Mouse (Mus musculus): ENCODE measurements around the gene Sipa1l1. TPM values are rescaled to one million over a fixed set of nuclear protein-coding genes. Genes with fewer than 3 reads are reported as not detected.

Gene Sipa1l1
- total and polyA plus RNA-seq, 3 experiments: 13.6 to 36.7 (median 23.6) TPM

- TF ChIP-seq SIN3A (IDR thresholded peaks at IDR 0.05; ENCODE audit: low read length) (peak; percentile 88), USF2 (conservative IDR thresholded peaks at IDR 0.05; ENCODE audit: low read depth, low read length) (no peak), MEF2A (IDR thresholded peaks at IDR 0.05; ENCODE audit: borderline replicate concordance, low read depth, low read length) (peak; percentile 24; the same call in 1 of the 2 replicates), PAX5 (IDR thresholded peaks at IDR 0.05; ENCODE audit: low read length) (no peak), CHD2 (IDR thresholded peaks at IDR 0.05; ENCODE audit: low read length) (no peak), MAX (IDR thresholded peaks at IDR 0.05; ENCODE audit: low read length) (peak; percentile 76; the same call in 1 of the 2 replicates), MXI1 (IDR thresholded peaks at IDR 0.05; ENCODE audit: low read depth, low read length) (peak; percentile 78), NELFE (IDR thresholded peaks at IDR 0.05; ENCODE audit: low read depth, low read length) (no peak), UBTF (IDR thresholded peaks at IDR 0.05; ENCODE audit: low read depth, low read length) (0 out of 2 replicates have a peak, but pooled peaks have one; percentile 28), MAFK (IDR thresholded peaks at IDR 0.05; ENCODE audit: insufficient replicate concordance, low read length) (no peak), ELF1 (IDR thresholded peaks at IDR 0.05; ENCODE audit: low read depth, low read length) (0 out of 2 replicates have a peak, but pooled peaks have one; percentile 14), CHD1 (IDR thresholded peaks at IDR 0.05; ENCODE audit: low read depth, low read length) (no peak), TCF12 (IDR thresholded peaks at IDR 0.05; ENCODE audit: low read depth, low read length) (peak; percentile 54), ZC3H11A (IDR thresholded peaks at IDR 0.05; ENCODE audit: low read depth, low read length) (no peak), MYC (IDR thresholded peaks at IDR 0.05; ENCODE audit: low read depth, low read length) (peak; percentile 55; the same call in 1 of the 2 replicates), E2F4 (IDR thresholded peaks at IDR 0.05; ENCODE audit: insufficient replicate concordance, low read depth, low read length) (no peak), BHLHE40 (IDR thresholded peaks at IDR 0.05; ENCODE audit: low read depth, low read length) (peak; percentile 86), NRF1 (IDR thresholded peaks at IDR 0.05; ENCODE audit: low read depth, low read length) (peak; percentile 79), CTCF (conservative IDR thresholded peaks at IDR 0.05 in 1 of 2, IDR thresholded peaks at IDR 0.05 in 1 of 2; ENCODE audit: low read depth in 2 of 2, low read length in 2 of 2) (no peak), ETS1 (conservative IDR thresholded peaks at IDR 0.05; ENCODE audit: low read depth, low read length) (peak; percentile 41), HCFC1 (IDR thresholded peaks at IDR 0.05; ENCODE audit: low read depth, low read length) (no peak; the same call in 1 of the 2 replicates), ZNF384 (IDR thresholded peaks at IDR 0.05; ENCODE audit: low read depth, low read length) (no peak), EP300 (IDR thresholded peaks at IDR 0.05; ENCODE audit: low read length) (peak; percentile 67), RCOR1 (conservative IDR thresholded peaks at IDR 0.05; ENCODE audit: low read depth, low read length) (peak; percentile 71; the same call in 1 of the 2 replicates), MAZ (IDR thresholded peaks at IDR 0.05; ENCODE audit: low read depth, low read length) (0 out of 2 replicates have a peak, but pooled peaks have one; percentile 31), JUN (IDR thresholded peaks at IDR 0.05; ENCODE audit: insufficient read depth, low read depth, low read length) (no peak), IRF4 (IDR thresholded peaks at IDR 0.05; ENCODE audit: low read depth, low read length) (peak; percentile 86), JUND (conservative IDR thresholded peaks at IDR 0.05; ENCODE audit: low read depth, low read length) (no peak)
- peak overlapping the region; percentile 80 for H3K4me2 ChIP-seq (ENCODE audit: insufficient read depth, low read depth, poor library complexity, severe bottlenecking)
- in situ Hi-C loops (cut with MboI; ENCODE audit: low pct_ligation_motif_present, low pct_unique_long_range_greater_than_20kb, low sequenced_read_pairs): no loop called here
- DNase-seq (ENCODE audit: extremely low read depth): peak; percentile 65
- H3K4me1 ChIP-seq (ENCODE audit: control insufficient read depth in 1 of 2, insufficient read depth in 2 of 2): peaks cover 13 to 26% of the 10 kb centered on the region in 2 experiments
- H3K27ac ChIP-seq (ENCODE audit: insufficient read depth, low read depth): no peak overlapping the region
- H3K9me3 ChIP-seq (replicated peaks; ENCODE audit: low read length): no peaks in the 10 kb centered on the region
- H3K36me3 ChIP-seq (replicated peaks in 1 of 2; ENCODE audit: control insufficient read depth in 1 of 2, insufficient read depth in 1 of 2, low read length in 1 of 2): peaks cover 0 to 28% of the 10 kb centered on the region in 2 experiments
- no peak overlapping the region for H3K9ac ChIP-seq (ENCODE audit: insufficient read depth, low read depth)
- dilution Hi-C loops (cut with MboI; ENCODE audit: extremely low pct_ligation_motif_present, extremely low pct_unique_long_range_greater_than_20kb, low sequenced_read_pairs): no loop called here
- no peaks in the 10 kb centered on the region for H3K79me2 ChIP-seq (replicated peaks; ENCODE audit: control insufficient read depth, extremely low read depth, insufficient read depth, poor library complexity, severe bottlenecking)
- no peaks in the 10 kb centered on the region for H3K27me3 ChIP-seq (replicated peaks)
- H3K4me3 ChIP-seq (replicated peaks in 1 of 3; ENCODE audit: low read depth in 2 of 3, low read length in 2 of 3, poor library complexity in 1 of 3): peak overlapping the region in 1 of 3 experiments; percentile 27
Observed at GRCm38 (mm10) chr12:82189715-82190581, 20.8 kb downstream of the Sipa1l1 start.
